Mouse (Mus musculus) right cerebral cortex, adult 2 months (tissue): ENCODE measurements around the gene Anln.

Experiments
- DNase-seq, 2 experiments: peaks; one replicate each; pipeline ENCODE4 v3.0.0; 2021 to 2022; ENCODE audit warnings: low spot score in 2 of 2

Anln gene

GRCm38 (mm10) chr9:22402001-22402400, 13.0 kb upstream of the Anln start:
- no peak for DNase-seq

GRCm38 (mm10) chr9:22399021-22399420, 10.0 kb upstream of the Anln start:
- DNase-seq = no peak

- DNase-seq = no peak
Observed at GRCm38 (mm10) chr9:22394725-22395124, 5.7 kb upstream of the Anln start.

GRCm38 (mm10) chr9:22390390-22390789, 1.4 kb upstream of the Anln start:
- no peak for DNase-seq

GRCm38 (mm10) chr9:22389736-22390245, 803 bp upstream of the Anln start:
- no peak for DNase-seq

- no peak for DNase-seq
Observed at GRCm38 (mm10) chr9:22388401-22388980, 497 bp downstream of the Anln start.

GRCm38 (mm10) chr9:22387901-22388300, 1.1 kb downstream of the Anln start:
- DNase-seq = no peak

GRCm38 (mm10) chr9:22385890-22386289, 3.1 kb downstream of the Anln start:
- DNase-seq = no peak

- peak; percentile 11 to 18 for DNase-seq
Observed at GRCm38 (mm10) chr9:22376086-22376485, 12.9 kb downstream of the Anln start.

- no peak for DNase-seq
Observed at GRCm38 (mm10) chr9:22372760-22373159, 16.2 kb downstream of the Anln start.

GRCm38 (mm10) chr9:22368030-22368429, 21.0 kb downstream of the Anln start:
- no peak for DNase-seq

GRCm38 (mm10) chr9:22366621-22367020, 22.4 kb downstream of the Anln start:
- DNase-seq = no peak

- no peak for DNase-seq
Observed at GRCm38 (mm10) chr9:22366221-22366620, 22.8 kb downstream of the Anln start.

GRCm38 (mm10) chr9:22360916-22361315, 28.1 kb downstream of the Anln start:
- no peak for DNase-seq

- DNase-seq = no peak
Observed at GRCm38 (mm10) chr9:22355919-22356318, 33.1 kb downstream of the Anln start.

- DNase-seq = no peak
Observed at GRCm38 (mm10) chr9:22353901-22354300, 35.1 kb downstream of the Anln start.

- DNase-seq = no peak
Observed at GRCm38 (mm10) chr9:22353465-22353864, 35.5 kb downstream of the Anln start.

- no peak for DNase-seq
Observed at GRCm38 (mm10) chr9:22340331-22340730, 48.7 kb downstream of the Anln start.

GRCm38 (mm10) chr9:22337217-22337616, 51.8 kb downstream of the Anln start:
- no peak for DNase-seq

GRCm38 (mm10) chr9:22327475-22328387, 61.3 kb downstream of the Anln start:
- peak; percentile 67 to 78 for DNase-seq

GRCm38 (mm10) chr9:22327099-22327474, 61.9 kb downstream of the Anln start:
- no peak for DNase-seq

GRCm38 (mm10) chr9:22324579-22324978, 64.4 kb downstream of the Anln start:
- DNase-seq = no peak
